Mouse (Mus musculus) lung, postnatal 0 days (tissue): ENCODE measurements around the gene Gm20388.

Experiments
- CTCF ChIP-seq: IDR thresholded peaks from 2 replicates; pipeline ENCODE4 v1.5.1; 2016; ENCODE audit warnings: antibody characterized with exemption, mild to moderate bottlenecking
- EP300 ChIP-seq: IDR thresholded peaks from 2 replicates; pipeline ENCODE4 v1.6.1; 2016; ENCODE audit warnings: antibody characterized with exemption, mild to moderate bottlenecking, control low read depth

DNA sequence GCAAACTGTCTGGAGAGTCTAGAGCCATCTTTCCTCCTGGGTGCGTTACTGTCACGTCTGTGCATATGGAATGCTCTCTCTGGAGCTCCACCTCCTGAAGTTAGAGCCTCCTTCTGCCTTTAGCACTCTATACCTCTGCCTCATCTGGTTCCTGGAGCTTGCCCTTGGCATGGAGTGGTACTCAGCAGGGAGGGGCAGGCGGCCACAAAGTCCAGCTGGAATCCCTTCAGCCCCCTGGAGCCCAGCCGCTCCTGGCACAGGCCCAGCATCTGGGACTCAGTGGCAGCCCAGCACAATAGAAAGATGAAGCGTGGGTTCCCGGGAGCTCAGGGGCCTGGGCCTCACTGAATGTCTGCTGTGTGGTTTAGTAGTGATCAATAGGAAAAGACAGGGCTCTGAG lies 549.7 kb downstream of the Gm20388 start:
- TF ChIP-seq CTCF, result no peak
- no peak for TF ChIP-seq EP300
